Mouse (Mus musculus): ENCODE measurements around the gene Marc2.

Gene Marc2

DNA sequence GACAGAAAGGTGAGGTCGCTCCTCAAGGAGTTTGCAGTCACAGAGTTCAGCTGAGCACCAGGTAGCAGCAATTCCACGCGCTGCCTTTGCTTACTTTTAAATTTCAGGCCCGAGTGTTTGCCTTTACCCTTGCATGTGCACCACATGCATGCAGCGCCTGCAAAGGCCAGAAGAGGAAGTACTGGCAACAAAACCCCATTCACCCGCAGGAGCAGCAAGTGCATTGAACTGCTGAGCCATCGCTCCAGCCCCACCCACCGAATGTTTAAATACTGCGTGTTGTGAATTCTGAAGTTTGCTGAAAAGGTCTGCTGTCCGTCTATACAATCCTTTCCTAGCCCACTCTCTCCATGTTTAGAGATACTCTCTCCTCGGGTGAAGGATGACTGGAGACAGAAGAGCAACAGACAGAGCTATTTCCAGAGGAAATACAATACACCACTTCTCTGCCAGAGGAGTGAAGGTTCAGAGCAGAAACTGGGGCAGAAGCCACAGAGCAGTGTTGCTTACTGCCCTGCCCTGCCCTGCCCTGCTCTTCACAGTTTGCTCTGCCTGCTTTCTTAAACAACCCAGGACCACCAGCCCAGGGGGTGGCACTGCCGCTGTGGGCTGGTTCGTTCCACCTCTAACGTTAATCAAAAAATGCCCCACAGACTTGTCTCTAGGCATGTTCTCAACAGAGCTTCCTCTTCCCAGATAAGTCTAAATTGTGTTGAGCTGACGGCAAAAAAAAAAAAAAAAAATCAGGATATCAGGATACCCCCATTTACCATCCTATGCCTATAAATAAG, 38.4 kb downstream of the Marc2 start:
- no peak for DNase-seq

DNA sequence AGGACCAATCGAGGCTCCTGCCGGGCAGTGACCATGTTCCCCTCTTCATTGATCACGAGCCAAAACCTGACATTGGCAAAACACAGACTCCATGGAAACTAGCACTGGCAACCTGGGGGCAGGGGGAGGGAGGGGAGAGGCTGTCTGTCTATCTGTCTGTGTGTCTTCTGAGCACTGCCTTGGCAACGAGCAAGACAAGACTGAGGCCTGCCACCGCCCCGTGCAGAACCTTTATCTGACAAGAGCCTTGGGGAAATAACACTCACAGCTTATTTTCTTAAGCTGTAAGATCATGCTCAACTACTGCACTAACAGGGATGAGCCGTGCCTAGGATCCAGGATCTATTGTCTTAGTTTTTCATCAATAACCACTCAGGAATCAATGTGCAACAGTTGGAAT, 39.1 kb downstream of the Marc2 start:
- DNase-seq = no peak

DNA sequence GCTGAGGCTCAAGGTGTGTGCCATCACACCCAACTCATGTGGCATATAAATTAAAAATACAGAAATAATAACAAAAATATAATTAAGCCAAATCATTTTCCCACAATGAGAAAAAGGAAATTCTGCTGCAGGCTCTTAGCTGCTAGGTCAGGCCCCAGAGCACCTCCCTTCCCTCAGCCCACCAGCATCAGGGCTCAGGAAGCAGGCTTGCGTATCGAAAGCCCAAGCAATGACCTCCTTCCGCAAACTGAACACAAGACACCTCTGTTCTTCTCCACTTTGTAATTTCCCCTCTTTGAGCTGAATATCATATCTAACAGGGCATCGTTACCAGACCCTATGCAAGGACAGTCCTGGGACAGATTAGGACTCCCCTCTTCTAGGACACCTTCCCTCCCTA, 40.5 kb downstream of the Marc2 start:
- no peak for DNase-seq

DNA sequence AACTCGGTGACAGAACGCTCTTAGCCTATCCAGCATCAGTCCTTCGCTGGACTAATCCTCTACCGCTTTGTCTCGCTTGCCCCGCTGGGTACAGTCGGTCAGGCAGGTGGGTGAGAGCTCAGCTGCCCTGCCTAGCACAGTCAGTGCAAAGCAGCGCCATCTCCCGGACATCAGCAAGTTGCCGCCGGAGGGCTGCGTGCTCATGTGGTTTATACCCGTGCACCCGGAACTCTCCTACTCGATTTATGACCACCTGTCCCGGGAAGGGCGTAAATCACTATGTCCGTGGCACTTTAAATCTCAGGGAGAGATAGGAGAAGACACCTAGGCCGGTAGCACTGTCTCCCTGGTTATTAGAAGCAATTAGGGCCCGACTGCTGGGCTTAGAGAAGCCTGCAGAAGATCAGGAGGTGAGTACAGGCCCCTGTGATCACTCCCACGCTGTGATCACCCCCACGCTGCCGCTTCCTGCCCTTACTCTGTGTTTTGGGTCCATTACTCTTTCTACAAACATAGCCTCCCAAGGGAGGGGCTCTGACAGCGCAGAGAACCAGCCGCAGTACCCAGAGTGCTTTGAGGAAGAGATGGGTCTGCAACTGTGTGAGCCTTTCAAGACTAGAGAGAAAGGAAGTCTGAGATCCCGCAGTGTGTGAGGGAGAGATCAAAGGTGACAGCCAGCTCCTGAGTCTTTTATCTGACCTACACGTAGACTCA, 52.9 kb downstream of the Marc2 start:
- peak; percentile 77 for DNase-seq

DNA sequence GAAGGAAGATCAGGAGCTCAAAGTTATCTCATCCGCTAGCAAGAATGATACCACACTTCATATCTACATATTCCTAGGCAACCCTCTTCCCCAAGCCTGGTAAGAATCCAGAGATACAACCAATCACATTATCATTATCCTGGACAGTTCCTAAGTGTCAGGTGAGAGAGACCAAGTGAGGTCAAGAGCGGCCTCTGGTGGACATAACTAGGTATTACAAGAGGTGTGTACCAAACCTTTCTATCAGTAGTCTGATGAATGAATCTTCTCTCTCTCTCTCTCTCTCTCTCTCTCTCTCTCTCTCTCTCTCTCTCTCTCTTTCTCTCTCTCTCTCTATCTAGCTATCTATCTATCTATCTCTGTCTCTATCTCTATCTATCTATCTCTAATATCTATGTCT, 55.1 kb downstream of the Marc2 start:
- DNase-seq = peak; percentile 58

DNA sequence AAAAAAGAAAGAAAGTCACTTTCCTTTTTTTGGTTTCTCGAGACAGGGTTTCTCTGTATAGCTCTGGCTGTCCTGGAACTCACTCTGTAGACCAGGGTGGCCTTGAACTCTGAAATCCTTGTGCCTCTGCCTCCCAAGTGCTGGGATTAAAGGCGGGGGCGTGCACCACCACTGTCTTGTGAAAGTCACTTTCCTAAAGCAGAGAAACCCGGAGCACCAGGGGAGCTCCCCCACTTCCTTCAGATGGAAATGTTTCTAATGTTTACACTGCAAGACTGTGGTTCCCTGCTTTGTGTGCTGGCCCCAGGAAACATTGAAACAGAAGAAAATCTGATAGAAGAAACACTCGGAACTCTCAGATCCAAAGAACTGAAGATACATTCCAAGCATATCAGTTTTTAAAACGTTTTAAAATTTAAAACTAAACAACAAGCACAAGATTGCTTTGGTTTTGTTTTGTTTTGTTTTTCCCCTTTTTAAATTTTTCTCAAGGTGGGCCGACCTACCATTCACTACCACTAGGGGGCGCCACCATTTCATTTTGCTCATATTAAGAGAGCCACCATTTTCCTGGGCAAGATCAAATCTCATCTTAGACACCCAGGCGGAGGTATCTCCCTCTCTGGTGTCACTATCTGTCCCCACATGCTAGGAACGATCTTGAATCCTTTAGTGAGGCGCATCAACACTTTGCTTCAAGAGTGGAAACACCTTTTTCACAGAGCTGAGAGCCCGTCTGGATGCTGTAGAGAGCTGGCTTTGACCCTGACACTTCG, 59.7 kb downstream of the Marc2 start:
- DNase-seq = no peak

DNA sequence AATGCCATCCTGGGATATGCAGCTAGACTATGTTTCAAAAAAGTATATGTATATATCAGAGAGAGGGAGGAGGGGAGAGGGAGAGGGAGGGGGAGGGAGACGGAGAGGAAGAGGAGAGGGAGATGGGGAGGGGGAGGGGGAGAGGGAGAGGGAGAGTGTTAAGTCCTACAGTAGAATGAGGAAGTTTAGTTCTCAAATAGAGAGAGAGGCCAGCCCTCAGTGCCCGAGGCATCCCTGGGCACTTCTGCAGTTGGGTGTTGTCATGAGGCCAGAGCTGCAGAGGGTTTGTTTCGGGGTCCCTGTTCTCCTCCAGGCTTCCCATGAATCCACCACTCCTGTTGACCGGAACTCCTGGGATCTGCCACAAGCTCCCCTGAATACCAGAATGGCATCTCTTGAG, 62.6 kb downstream of the Marc2 start:
- DNase-seq = no peak

DNA sequence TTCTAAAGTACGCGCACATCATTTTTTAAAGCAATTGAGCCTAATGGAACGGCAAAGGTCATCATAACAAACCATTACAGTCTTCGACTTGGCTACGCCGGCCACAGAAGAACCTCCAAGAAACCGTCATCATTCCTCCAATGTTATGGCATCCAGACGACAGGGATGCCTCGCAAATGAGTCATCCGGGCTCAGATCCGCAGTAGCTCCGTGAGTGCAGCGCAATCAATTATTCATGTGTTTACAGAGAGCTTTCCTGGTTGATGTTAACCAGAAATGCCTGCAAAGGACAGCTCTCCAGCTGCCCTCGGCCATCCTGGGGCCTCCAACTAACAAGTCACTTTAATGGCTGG, 64.1 kb downstream of the Marc2 start:
- peak; percentile 34 for DNase-seq

DNA sequence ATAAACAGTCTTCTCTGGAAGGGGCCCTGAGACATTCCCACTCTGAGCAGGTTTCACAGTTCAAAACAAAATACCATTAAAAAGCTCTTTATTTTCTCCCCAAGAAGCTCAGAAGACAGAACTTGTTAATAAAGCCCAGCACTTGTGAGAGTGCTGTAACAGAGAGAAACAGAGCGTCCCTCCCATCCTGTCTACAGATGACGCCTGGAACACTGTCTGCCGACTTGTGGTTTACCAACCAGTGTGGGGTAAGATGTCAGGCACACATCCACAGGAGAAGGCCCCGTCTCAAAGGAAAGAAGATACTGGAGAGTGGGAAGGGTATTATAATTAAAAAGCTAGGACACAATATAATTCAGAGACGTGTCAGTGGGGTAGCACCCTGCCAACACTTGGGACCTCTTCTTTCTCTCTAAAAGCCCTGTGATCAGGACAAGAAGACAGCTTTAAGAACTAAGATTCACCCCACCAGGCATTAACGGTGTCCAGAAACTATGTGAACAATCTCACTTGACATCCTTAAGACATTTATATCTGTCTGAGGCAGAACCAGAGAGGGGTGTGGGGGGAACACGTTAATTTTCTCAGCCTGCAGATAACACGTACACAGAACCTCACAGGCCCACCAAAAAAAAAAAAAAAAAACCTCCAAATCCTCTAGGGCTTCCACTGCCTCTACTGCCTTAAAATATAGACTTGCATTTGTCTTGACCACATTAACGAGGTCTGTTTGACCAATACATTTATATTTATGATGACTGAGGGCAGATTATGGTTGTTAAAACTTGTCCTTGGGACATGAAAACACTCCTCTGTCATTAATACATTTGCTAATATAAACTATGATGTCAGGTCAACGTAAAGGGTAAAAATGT, 64.7 kb downstream of the Marc2 start:
- no peak for DNase-seq

DNA sequence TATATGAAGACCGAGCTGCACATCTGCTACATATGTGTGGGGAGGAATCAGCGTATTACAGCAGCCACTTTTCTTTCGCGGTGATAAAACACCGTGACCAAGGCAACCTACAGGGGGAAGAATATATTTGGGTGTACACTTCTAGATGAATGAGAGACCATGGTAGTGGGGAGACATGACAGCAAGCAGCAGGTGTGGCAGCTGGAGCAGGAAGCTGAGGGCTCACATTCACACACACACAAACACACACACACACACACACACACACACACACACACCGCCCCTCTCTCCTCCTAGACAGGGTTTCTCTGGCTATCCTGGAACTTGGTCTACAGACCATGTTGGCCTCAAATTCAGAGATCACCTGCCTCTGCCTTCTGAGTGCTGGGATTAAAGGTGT, 68.1 kb downstream of the Marc2 start:
- no peak for DNase-seq

DNA sequence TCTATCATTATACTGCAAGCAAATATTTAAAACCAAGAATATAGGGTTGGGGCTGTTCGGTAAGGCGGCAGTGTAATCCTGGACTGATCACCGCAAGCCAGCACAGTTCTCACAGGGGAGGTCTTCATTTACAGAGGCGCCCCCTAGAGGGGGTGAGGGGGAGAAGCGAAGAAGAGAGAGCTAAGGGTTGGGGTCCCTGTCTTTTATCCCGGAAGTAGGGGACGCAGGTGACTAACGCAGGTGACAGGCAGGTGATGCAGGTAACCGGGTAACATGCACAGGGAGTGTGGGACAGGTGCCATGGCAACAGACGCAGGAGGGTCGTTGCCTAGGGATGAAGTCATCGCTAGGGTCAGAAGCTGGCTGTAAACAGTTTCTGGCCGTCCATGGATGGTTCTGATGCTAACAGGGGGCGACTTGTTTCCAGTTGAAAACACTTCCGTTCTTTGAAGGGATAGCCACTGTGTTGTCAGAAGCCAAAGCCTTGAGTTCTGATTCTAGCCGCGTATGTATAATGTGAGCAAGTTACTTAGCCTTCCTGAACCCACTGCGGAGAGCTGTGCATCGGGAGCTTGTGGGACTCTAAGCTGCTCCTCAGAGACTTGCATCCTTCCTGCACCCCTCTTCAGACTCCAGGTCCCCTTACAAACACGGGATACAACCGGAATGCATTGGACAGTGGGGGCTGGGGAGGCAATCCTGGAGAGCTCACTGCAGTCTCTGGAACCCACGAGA, 69.0 kb downstream of the Marc2 start:
- peak; percentile 25 for DNase-seq

DNA sequence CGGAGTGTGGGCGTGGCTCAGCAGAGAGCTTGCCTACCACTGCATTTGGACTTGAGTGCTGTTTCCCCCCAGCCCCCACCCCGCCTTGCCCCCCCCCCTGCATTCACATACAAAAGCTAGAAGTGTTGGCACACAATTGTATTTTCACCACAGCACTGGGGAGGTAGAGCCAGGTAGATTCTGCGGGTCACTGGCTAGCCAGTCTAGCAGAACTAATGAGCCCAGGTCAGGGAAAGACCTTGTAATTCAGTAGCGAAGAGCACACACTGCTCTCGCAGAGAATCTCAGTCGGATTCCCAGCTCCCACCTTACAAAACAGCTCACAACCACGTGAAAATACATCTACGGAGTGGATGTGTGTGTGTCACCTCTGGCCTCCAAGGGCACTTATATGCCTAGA, 71.0 kb downstream of the Marc2 start:
- no peak for DNase-seq

DNA sequence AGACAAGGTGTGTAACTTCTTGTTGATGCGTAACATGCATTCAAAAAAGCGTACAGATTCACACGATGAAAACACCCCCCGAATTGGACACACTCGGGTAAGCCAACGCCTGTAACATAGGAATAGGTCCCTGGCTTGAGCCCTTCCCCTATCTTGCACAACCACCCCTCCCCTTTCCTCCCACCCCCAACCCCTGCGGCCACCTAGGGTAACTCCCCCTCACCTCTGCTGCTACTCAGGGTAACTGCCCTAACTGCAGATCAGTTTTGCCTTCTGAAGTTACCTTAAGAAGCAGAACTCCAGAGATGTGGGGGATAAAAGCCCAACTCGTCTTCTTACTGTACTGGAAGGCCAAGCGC, 74.4 kb downstream of the Marc2 start:
- no peak for DNase-seq

DNA sequence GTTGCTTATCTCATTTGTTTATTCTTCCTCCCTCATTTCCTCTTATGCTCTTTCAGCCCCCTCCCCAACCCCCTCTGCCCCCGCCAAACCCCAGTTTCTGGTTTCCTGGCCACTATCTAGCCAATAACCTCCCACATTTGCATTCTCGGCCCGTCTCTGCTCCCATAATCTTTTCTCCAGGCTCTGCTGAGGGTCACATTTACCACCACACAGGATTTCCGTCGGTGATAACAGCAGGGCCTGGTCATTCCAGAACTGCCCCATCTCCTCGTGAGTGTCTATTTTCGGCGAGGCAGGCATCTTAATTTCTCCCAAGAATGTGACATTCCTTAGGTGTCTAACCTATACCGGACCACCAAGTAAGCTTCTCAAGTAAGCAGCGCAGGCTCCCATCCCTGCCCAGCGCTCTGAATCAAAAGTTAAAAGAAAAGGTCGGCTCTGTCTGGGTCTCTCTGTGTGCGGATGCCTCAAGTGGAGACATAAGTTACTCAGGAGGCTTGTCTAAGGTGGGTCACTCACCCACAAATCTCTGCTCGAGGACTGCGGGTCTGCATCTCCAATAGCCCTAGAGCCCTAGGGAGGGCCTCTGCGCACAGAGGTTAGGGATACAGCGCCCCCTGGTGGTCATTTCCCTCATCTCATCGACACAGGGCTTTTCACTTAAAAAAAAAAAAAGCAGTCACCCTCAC, 74.9 kb downstream of the Marc2 start:
- peak; percentile 89 for DNase-seq

DNA sequence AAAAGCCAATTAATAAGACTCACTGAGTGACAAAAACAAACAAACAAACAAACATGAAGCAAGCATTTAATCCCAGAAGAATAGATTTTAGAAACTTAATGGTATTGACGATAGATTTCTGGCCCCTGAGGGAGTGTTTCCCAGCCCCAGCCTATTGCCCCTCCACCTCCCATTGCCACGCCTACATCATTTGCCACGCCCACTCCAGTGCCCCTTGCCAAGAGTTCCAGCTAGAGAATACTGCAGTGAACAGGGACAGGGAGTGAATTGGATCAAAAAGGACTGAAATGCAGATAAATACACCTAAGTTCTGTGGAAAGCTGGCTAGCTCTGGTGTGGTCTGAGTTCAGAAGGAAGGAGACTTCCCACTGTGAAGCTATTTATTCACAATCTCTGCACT, 82.4 kb downstream of the Marc2 start:
- no peak for DNase-seq

Measured in embryo, embryonic 11 days (tissue).